Mouse (Mus musculus): ENCODE data around the gene Sorbs2.

DNA sequence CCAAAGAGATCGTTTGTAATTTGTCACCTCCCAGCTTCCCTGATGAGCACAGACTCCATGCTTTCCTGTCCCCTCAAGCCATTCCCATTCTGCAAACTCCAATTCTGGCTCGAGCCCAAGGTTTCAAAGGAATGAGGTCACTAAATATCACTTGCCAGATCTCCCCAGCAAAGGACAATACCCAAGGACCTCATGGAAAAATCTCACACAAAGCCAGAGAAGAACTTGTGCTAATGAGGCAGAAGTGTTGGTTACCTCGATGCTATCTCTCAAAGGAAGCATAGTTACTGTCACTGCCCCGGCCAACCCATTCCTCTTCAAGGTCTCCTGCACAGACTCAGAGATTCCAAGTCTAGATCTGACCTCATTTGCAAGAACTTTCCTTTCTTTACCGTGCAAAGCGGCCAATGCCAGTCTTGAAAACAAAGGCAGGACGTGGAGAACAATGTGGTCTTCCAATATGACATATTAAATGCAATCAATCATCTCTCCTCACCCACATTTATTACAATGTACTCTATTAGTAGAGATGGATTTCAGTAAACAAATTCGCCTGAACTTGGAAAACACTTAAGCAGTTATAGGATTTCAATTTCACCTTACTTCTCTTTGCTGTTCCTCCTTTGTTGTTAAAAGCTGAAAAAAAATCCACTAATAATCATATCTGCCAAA, 37.9 kb upstream of the Sorbs2 start:
- TF ChIP-seq CTCF (conservative IDR thresholded peaks at IDR 0.05; ENCODE audit: insufficient read depth, insufficient read length, low read depth, low read length) (no peak), POLR2A (IDR thresholded peaks at IDR 0.05; ENCODE audit: low read depth, low read length) (no peak)

Data from kidney, adult 2 months (tissue).